Mouse (Mus musculus) limb, embryonic 15.5 days (tissue): ENCODE data around the gene Il13ra1. TPM values are rescaled to one million over a fixed set of nuclear protein-coding genes. Genes with fewer than 3 reads are reported as not detected.

Experiments
- ATAC-seq: fragments of 200-750 bp; cut with Nextera tagmentation; 2 replicates; pipeline ENCODE4 v1.8.0; 2017; ENCODE audit warnings: low read depth, moderate TSS enrichment; ENCODE audit not compliant: insufficient number of reproducible peaks, low FRiP score, low TSS enrichment
- H3K27ac ChIP-seq: fragments of 300-500 bp; sonication (generic); 2 replicates; pipeline ENCODE4 v1.5.1; 2015; ENCODE audit warnings: moderate library complexity, mild to moderate bottlenecking, inconsistent platforms
- H3K27me3 ChIP-seq: fragments of 300-500 bp; sonication (generic); 2 replicates; pipeline ENCODE4 v1.6.1; 2015; ENCODE audit warnings: inconsistent platforms
- H3K36me3 ChIP-seq: fragments of 300-500 bp; sonication (generic); 2 replicates; pipeline ENCODE4 v1.6.1; 2015; ENCODE audit warnings: inconsistent platforms
- H3K4me1 ChIP-seq: fragments of 300-500 bp; sonication (generic); 2 replicates; pipeline ENCODE4 v1.6.1; 2015; ENCODE audit warnings: inconsistent platforms
- H3K4me2 ChIP-seq: fragments of 300-500 bp; sonication (generic); 2 replicates; pipeline ENCODE4 v1.6.1; 2015; ENCODE audit warnings: mild to moderate bottlenecking, inconsistent platforms
- H3K4me3 ChIP-seq: fragments of 300-500 bp; sonication (generic); 2 replicates; pipeline ENCODE4 v1.5.1; 2015; ENCODE audit warnings: mild to moderate bottlenecking, inconsistent platforms
- H3K9ac ChIP-seq: fragments of 300-500 bp; sonication (generic); 2 replicates; pipeline ENCODE4 v1.6.1; 2015; ENCODE audit warnings: inconsistent platforms
- H3K9me3 ChIP-seq: fragments of 300-500 bp; sonication (generic); 2 replicates; pipeline ENCODE4 v1.6.1; 2016; ENCODE audit warnings: inconsistent platforms
- WGBS: fragments of 180-500 bp; shearing (Covaris S2); methylation state at CpG from one replicate; pipeline ENCODE4 v1.1.7; 2015; 5-methylcytosine and 5-hydroxymethylcytosine counted together
- polyA plus RNA-seq: library from polyadenylated mRNA; unstranded; fragments of >200 nt; fragmentation: Nextera tagmentation; extraction: Ambion mirVana; gene quantifications from 2 replicates; pipeline ENCODE4 v1.2.1, GENCODE M21; 2015

Il13ra1 gene
- polyA plus RNA-seq: 17.6 and 19.0 TPM in 2 replicates

DNA sequence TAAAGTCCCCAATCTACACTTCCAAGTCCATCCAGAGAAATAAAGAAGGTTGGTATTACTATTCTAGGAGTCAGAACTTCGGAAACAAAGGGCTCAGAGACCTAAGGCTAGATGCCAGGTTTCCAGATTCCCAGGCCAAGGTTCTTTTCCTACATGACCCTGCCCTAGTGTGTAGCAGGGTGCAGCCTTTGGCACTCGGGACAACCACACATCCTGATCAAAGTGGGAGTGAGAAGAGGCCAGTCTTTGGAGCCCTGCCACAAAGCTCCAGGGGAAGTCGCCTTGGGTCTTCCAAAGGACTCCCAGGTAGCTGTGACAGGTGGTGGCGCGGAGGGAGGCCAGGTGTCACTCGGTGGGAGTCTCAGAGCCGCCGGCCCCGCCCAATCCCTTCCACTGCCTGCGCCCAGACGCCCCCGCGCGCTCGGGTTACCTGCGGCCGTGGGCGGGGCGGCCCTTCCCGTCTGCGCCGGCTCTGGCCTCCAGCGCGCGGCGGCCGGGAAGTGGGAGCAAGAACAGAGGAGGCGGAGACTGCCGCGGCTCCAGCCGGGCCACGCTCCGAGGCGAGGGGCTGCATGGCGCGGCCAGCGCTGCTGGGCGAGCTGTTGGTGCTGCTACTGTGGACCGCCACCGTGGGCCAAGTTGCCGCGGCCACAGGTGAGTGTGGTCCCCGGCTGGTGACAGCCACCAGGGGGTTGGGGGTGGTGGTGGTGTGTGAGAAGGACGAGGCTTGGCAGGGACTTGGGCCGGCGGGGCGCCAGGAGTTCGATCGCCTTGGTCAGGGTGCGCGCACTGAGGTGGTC lies at the start of gene Il13ra1:
Il13ra1 (plus strand) TSS at position 489 of the 800 bp plus-strand sequence.
- WGBS: 14% methylated on average over 47 of the region's 51 CpGs
- H3K4me2 ChIP-seq: peak within 1 kb of the TSS; percentile 71
- H3K27ac ChIP-seq: no peak within 1 kb of the TSS
- H3K9ac ChIP-seq: peak within 1 kb of the TSS; percentile 23; the same call in 1 of the 2 replicates
- H3K27me3 ChIP-seq: no peaks in the 10 kb centered on the region
- H3K4me1 ChIP-seq: peaks cover 3% of the 10 kb centered on the region; the same call in 1 of the 2 replicates
- peak within 1 kb of the TSS; percentile 52 for H3K4me3 ChIP-seq
- ATAC-seq: no peak
- no peaks in the 10 kb centered on the region for H3K9me3 ChIP-seq
- H3K36me3 ChIP-seq: no peaks in the 10 kb centered on the region

DNA sequence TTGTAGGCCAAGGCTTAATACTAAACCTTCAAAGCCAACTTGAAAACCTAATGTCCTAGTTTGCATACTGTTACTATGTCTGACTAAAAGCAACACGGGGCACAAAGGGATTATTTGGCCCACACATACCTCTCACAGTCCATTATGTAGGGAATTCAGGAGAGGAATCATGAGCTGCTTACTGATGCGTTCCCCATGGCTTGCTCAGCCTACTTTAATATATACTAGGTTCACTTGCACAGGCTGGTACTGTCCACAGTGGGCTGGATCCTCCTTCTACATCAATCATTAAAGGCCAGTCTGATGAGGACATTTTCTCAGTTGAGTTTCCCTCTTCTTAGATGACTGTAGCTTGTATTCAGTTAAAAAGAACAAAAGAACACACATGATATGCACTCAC lies 37.9 kb upstream of the Il13ra1 start:
- H3K4me1 ChIP-seq: no peaks in the 10 kb centered on the region
- H3K9ac ChIP-seq: no peak overlapping the region
- 75% methylated on average over 2 of the region's 2 CpGs for WGBS
- no peaks in the 10 kb centered on the region for H3K9me3 ChIP-seq
- no peak overlapping the region for H3K4me2 ChIP-seq
- ATAC-seq: no peak
- H3K36me3 ChIP-seq: no peaks in the 10 kb centered on the region
- no peaks in the 10 kb centered on the region for H3K27me3 ChIP-seq
- H3K4me3 ChIP-seq: no peak overlapping the region
- H3K27ac ChIP-seq: no peak overlapping the region

DNA sequence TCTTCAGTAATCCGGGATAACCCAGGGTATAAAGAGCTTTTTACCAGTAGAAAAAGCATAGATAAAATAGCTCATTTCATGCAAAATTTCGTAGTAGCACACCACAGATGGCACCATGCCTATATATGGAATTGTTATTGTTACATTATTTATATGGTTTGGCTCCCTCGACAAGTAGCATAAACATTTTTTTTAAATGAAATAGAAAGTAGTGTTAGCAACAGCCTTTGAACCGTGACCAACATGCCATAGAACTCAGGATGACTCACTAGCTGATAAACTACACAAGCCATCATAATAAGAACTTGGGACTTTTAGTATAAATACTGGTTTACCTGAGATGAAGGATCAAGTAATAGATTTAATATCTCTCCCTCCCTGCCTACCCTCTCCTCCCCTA lies 34.7 kb upstream of the Il13ra1 start:
- Histone ChIP-seq H3K4me3 (no peak overlapping the region), H3K4me1 (no peaks in the 10 kb centered on the region), H3K27me3 (no peaks in the 10 kb centered on the region), H3K9ac (no peak overlapping the region), H3K9me3 (no peaks in the 10 kb centered on the region), H3K4me2 (no peak overlapping the region), H3K27ac (no peak overlapping the region), H3K36me3 (no peaks in the 10 kb centered on the region)
- 70% methylated on average over 4 of the region's 4 CpGs for WGBS
- no peak for ATAC-seq

DNA sequence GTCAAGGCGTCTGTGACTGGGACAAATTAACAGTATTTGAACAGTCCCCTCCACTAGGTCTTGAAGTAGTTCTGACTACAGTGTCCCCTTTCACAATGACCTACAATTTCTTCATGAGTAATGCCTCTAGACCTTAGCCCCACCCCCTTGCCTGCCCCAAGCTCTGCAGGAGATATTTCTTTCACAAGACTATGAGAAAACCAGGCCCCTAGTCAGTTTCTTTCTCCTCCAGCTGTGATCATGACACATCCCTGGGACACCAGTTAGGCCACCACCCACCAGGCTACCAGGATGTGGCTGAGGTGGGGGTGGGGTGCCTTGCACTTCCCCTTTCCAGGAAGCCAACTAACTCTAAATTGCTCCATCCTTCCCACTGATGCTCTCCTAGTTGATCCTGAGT lies 29.0 kb upstream of the Il13ra1 start:
- H3K4me2 ChIP-seq: no peak overlapping the region

DNA sequence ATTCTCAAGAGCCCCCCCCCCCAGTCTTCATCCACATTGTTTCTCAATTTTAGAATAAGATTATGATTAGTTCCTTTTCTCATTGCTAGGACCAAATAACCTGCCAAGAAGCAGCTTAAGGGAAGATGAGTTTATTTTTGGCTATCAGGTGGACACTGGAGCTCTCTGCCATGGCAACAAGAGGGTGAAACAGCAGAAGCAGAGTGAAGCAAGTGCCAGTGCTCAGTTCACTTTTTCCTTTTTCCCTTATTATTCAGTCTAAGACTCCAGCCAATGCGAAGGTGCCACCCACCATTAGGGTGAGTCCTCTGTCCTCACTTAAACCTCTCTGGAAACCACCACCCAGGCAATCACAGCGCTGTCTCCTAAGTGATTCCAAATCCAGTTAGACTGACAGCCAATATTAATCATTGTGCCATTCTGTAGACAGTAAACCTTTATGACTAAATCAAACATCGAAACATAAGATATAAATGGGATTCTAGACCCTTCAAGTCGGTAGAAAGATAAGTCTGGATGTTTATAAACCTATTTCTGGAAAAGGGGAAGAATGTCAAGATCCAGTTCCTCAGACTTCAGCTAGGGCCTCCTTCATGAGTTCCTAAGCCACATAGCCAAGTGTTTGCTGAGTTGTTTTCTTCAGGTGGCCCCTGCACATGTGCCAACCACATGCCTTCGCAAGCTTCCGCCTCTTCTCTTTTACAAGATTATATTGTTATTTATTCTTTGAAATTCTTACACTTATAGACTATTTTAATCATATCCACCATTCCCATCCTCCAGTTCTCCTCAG lies 23.2 kb upstream of the Il13ra1 start:
- no peak for ATAC-seq
- H3K27ac ChIP-seq: no peak overlapping the region
- H3K36me3 ChIP-seq: no peaks in the 10 kb centered on the region
- no peaks in the 10 kb centered on the region for H3K4me1 ChIP-seq
- H3K9me3 ChIP-seq: no peaks in the 10 kb centered on the region
- WGBS: 80% methylated on average over 6 of the region's 6 CpGs
- H3K4me2 ChIP-seq: no peak overlapping the region
- no peaks in the 10 kb centered on the region for H3K27me3 ChIP-seq
- no peak overlapping the region for H3K4me3 ChIP-seq
- no peak overlapping the region for H3K9ac ChIP-seq

More for the DNA sequence above, 29.0 kb upstream of the Il13ra1 start:
- no peak for ATAC-seq
- H3K4me1 ChIP-seq: no peaks in the 10 kb centered on the region
- 85% methylated on average over 1 of the region's 1 CpGs for WGBS
- H3K27me3 ChIP-seq: no peaks in the 10 kb centered on the region
- no peaks in the 10 kb centered on the region for H3K9me3 ChIP-seq
- no peak overlapping the region for H3K9ac ChIP-seq
- no peaks in the 10 kb centered on the region for H3K36me3 ChIP-seq
- H3K27ac ChIP-seq: no peak overlapping the region
- H3K4me3 ChIP-seq: no peak overlapping the region

DNA sequence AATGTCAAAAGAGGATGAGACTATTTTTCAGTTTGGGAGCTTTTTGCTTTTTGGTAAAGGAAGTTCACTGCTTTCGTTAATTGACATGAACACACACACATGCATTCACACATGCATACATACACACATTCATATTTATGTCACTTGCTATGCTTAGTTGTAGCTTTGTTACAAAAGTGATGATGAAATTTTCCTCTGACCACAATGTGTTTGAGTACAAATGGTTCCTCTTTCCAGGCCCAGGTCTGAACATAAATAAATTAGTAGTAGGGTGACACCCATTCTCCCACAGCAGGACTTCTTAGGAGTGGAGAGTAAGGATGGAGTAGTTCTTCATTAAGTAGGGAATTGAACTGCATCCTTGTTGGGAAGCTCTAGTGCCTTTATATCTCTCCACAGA lies 11.0 kb upstream of the Il13ra1 start:
- H3K36me3 ChIP-seq: no peaks in the 10 kb centered on the region
- no peak for ATAC-seq
- no peak overlapping the region for H3K9ac ChIP-seq
- H3K27ac ChIP-seq: no peak overlapping the region
- no peak overlapping the region for H3K4me2 ChIP-seq
- no peaks in the 10 kb centered on the region for H3K4me1 ChIP-seq
- H3K4me3 ChIP-seq: no peak overlapping the region
- H3K9me3 ChIP-seq: no peaks in the 10 kb centered on the region
- WGBS: 68% methylated on average over 1 of the region's 1 CpGs
- no peaks in the 10 kb centered on the region for H3K27me3 ChIP-seq

DNA sequence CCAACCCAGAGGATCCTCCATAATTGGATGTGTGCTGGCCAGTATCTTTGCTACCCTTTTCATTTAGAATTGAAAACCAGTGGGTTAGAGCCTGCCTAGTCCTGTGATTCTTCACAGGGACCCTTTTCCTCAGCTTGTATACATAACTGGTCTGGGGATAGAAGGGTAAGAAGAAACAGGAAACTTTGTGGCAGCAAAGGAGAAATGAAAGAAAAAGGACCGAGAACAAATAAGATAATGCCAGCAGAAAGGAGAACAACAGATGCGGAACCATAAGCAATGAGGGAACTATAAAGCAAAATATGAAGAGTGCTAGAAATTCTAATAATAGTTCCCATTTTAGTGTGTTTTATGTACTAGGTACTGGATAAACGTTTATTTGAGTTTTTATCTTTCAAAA lies 10.6 kb upstream of the Il13ra1 start:
- ATAC-seq: no peak
- Histone ChIP-seq H3K9me3 (no peaks in the 10 kb centered on the region), H3K27me3 (no peaks in the 10 kb centered on the region), H3K4me1 (no peaks in the 10 kb centered on the region), H3K36me3 (no peaks in the 10 kb centered on the region), H3K4me2 (no peak overlapping the region), H3K27ac (no peak overlapping the region), H3K9ac (no peak overlapping the region), H3K4me3 (no peak overlapping the region)
- 71% methylated on average over 3 of the region's 3 CpGs for WGBS

DNA sequence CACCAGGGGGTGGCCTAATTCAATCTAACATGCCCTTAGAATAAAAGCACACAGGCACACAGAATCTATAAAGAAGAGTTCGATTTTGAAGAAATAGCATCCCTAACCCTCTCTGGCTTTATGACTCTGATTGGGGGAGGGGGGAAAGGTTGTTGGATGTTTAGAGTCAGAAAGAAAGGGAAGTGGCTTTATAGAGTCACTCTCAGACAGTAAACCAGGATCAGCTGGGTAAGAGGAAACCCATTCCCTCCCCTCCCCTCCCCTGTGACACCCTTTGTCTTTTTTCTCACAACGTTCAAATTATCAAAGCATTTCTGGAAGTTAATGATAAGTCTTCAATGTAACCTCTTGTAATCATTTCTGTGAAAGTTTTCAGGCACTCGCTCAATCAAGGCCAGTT lies 3.3 kb upstream of the Il13ra1 start:
- Histone ChIP-seq H3K27me3 (no peaks in the 10 kb centered on the region), H3K4me3 (no peak overlapping the region), H3K9me3 (no peaks in the 10 kb centered on the region), H3K9ac (no peak overlapping the region), H3K4me1 (peaks cover 3% of the 10 kb centered on the region; the same call in 1 of the 2 replicates), H3K4me2 (no peak overlapping the region), H3K36me3 (no peaks in the 10 kb centered on the region), H3K27ac (no peak overlapping the region)
- 38% methylated on average over 3 of the region's 3 CpGs for WGBS
- no peak for ATAC-seq

DNA sequence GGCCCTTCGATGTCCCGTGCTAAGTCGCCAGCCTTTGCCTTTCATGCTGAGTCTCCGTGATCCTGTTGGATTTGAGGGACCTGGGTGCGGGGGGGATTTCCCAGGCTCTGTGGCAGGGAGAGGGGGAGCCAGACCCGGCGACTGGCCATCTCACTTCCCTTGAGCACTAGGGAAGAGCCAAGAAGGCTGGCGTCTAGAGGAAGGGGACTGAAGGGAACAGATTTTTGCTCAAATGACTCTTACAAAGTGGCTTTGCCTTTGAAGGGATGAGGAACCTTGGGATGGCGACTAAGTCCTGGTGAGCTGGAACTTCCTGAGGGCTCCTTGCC lies 476 bp downstream of the Il13ra1 start:
- H3K4me1 ChIP-seq: peaks cover 3% of the 10 kb centered on the region; the same call in 1 of the 2 replicates
- peak overlapping the region; percentile 71 for H3K4me2 ChIP-seq
- H3K9me3 ChIP-seq: no peaks in the 10 kb centered on the region
- 22% methylated on average over 9 of the region's 9 CpGs for WGBS
- no peaks in the 10 kb centered on the region for H3K36me3 ChIP-seq
- peak overlapping the region; percentile 52 for H3K4me3 ChIP-seq
- no peak for ATAC-seq
- no peak overlapping the region for H3K27ac ChIP-seq
- no peaks in the 10 kb centered on the region for H3K27me3 ChIP-seq
- peak overlapping the region; percentile 23; the same call in 1 of the 2 replicates for H3K9ac ChIP-seq

DNA sequence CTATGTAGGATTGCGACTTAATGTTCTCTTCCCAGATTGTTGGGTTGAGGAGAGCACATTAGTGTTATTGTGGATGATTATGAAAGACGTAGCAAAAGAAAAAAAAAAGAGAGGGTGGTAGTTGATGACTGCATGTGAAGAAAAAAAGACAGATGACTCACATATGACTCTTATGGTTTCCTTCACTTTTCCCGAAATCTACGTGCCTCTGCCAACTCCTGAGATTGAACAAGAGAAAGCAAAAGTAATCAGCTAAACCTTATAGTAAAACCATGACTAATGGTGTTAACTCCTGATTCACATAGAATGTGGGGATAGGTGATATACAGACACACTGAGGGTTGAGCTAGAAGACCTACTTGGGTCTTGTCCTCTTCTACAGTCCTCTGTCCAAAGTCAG lies 3.3 kb downstream of the Il13ra1 start:
- Histone ChIP-seq H3K4me1 (peaks cover 3% of the 10 kb centered on the region; the same call in 1 of the 2 replicates), H3K9ac (no peak overlapping the region), H3K27me3 (no peaks in the 10 kb centered on the region), H3K36me3 (no peaks in the 10 kb centered on the region), H3K4me2 (no peak overlapping the region), H3K27ac (no peak overlapping the region), H3K4me3 (no peak overlapping the region), H3K9me3 (no peaks in the 10 kb centered on the region)
- ATAC-seq: no peak
- 73% methylated on average over 4 of the region's 4 CpGs for WGBS

DNA sequence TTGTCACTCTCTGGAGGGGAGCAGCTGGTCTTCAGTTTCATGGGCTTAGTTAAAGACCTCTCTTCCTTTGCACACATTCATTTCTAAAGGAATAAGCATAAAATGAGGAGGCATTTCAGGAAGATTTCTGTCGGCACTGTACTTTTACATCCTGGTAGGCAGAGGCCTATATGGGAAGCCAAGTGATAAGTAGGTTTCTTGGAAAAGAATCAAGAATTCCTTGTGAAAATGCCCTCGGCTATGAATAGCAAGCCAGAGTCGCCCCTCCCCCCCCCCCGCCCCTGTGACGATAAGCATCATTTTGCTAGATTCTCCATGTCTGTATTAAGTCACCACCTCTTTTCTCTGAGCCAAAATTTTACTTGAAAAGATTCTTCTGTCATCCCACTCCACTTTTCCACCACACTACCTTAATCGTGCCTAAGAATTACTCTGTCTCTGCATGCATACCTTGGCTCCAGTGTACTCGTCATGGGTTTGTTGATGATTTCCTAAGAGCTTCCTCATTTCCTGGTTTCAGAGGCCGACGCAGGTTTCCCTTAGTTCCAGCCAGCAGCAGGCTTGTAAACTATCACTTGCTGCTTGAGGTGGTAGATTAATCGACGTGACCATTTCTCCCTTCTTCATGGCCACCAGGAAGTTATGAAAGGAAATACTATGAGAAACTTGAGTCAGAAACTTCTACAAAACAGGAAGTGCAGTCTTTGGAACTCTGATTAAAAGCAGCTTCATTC lies 17.3 kb downstream of the Il13ra1 start:
- Histone ChIP-seq H3K27ac (no peak overlapping the region), H3K36me3 (no peaks in the 10 kb centered on the region), H3K9me3 (no peaks in the 10 kb centered on the region), H3K4me3 (no peak overlapping the region), H3K4me2 (no peak overlapping the region), H3K27me3 (no peaks in the 10 kb centered on the region), H3K4me1 (no peaks in the 10 kb centered on the region), H3K9ac (no peak overlapping the region)
- ATAC-seq: no peak
- 53% methylated on average over 10 of the region's 11 CpGs for WGBS

DNA sequence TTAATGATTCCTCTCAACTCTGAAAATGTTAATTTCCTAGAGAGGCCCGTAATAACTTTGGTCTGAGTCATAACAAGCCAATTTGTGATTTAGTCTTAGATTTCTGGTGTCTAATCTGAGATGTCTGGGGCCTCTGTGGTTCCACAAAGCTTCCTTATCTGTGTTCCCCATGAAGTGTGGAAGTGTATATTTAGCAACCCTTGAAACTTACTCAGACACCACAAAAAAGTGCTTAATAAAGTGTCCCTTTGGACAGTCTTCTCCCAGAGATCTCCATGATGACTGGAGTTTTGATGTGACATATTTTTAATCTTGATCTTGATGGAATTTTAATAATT lies 17.8 kb downstream of the Il13ra1 start:
- Histone ChIP-seq H3K4me2 (no peak overlapping the region), H3K27me3 (no peaks in the 10 kb centered on the region), H3K4me1 (no peaks in the 10 kb centered on the region), H3K27ac (no peak overlapping the region), H3K4me3 (no peak overlapping the region), H3K9me3 (no peaks in the 10 kb centered on the region), H3K9ac (no peak overlapping the region), H3K36me3 (no peaks in the 10 kb centered on the region)
- 33% methylated on average over 1 of the region's 1 CpGs for WGBS
- no peak for ATAC-seq
